Mouse (Mus musculus): Measurements from ENCODE around the gene Atf7ip.

The Atf7ip gene

GRCm38 (mm10) chr6:136486166-136486565 is 19.8 kb upstream of the Atf7ip start:
- no peak for DNase-seq (ENCODE audit: low spot score)

GRCm38 (mm10) chr6:136486801-136487553 is 19.0 kb upstream of the Atf7ip start:
- DNase-seq (ENCODE audit: low spot score), result peak; percentile 33

- no peak for DNase-seq (ENCODE audit: low spot score)
Observed at GRCm38 (mm10) chr6:136487554-136487950, 18.4 kb upstream of the Atf7ip start.

GRCm38 (mm10) chr6:136489899-136490298 is 16.1 kb upstream of the Atf7ip start:
- no peak for DNase-seq (ENCODE audit: low spot score)

GRCm38 (mm10) chr6:136490516-136491475 is 15.2 kb upstream of the Atf7ip start:
- no peak for DNase-seq (ENCODE audit: low spot score)

GRCm38 (mm10) chr6:136491631-136492030 is 14.3 kb upstream of the Atf7ip start:
- no peak for DNase-seq (ENCODE audit: low spot score)

- no peak for DNase-seq (ENCODE audit: low spot score)
Observed at GRCm38 (mm10) chr6:136492251-136492650, 13.7 kb upstream of the Atf7ip start.

GRCm38 (mm10) chr6:136493486-136493885 is 12.5 kb upstream of the Atf7ip start:
- DNase-seq (ENCODE audit: low spot score), result no peak

- peak; percentile 39 for DNase-seq (ENCODE audit: low spot score)
Observed at GRCm38 (mm10) chr6:136493910-136494751, 11.8 kb upstream of the Atf7ip start.

- DNase-seq (ENCODE audit: low spot score), result no peak
Observed at GRCm38 (mm10) chr6:136495023-136495422, 10.9 kb upstream of the Atf7ip start.

GRCm38 (mm10) chr6:136497744-136498143 is 8.2 kb upstream of the Atf7ip start:
- no peak for DNase-seq (ENCODE audit: low spot score)

- peak; percentile 77 for DNase-seq (ENCODE audit: low spot score)
Observed at GRCm38 (mm10) chr6:136499292-136499977, 6.5 kb upstream of the Atf7ip start.

GRCm38 (mm10) chr6:136508652-136509051 is 2.7 kb downstream of the Atf7ip start:
- no peak for DNase-seq (ENCODE audit: low spot score)

GRCm38 (mm10) chr6:136510945-136511344 is 5.0 kb downstream of the Atf7ip start:
- DNase-seq (ENCODE audit: low spot score), result no peak

GRCm38 (mm10) chr6:136512351-136512750 is 6.4 kb downstream of the Atf7ip start:
- DNase-seq (ENCODE audit: low spot score), result no peak

GRCm38 (mm10) chr6:136516626-136517025 is 10.7 kb downstream of the Atf7ip start:
- DNase-seq (ENCODE audit: low spot score), result no peak

GRCm38 (mm10) chr6:136517221-136517620 is 11.3 kb downstream of the Atf7ip start:
- no peak for DNase-seq (ENCODE audit: low spot score)

GRCm38 (mm10) chr6:136518537-136519246 is 12.7 kb downstream of the Atf7ip start:
- DNase-seq (ENCODE audit: low spot score), result peak; percentile 98

- no peak for DNase-seq (ENCODE audit: low spot score)
Observed at GRCm38 (mm10) chr6:136519254-136519653, 13.3 kb downstream of the Atf7ip start.

- DNase-seq (ENCODE audit: low spot score), result no peak
Observed at GRCm38 (mm10) chr6:136520361-136520760, 14.4 kb downstream of the Atf7ip start.

- no peak for DNase-seq (ENCODE audit: low spot score)
Observed at GRCm38 (mm10) chr6:136521681-136522080, 15.7 kb downstream of the Atf7ip start.

Data from testis, postnatal 14 days (tissue).